Mouse (Mus musculus) A20 (cell line): ENCODE results near the gene Arhgap27.
"Not testable (repeated sequence)": the region's sequence is repeated elsewhere in the genome, so short reads cannot be mapped to it uniquely, and the experiment has no call there.

ENCODE experiments used
- DNase-seq: peaks from one replicate; pipeline ENCODE4 v3.0.0-alpha.2; 2011; ENCODE audit warnings: low read depth, low spot score

Gene Arhgap27

GRCm38 (mm10) chr11:103334925-103335324 lies 28.6 kb downstream of the Arhgap27 start:
- no peak for DNase-seq

GRCm38 (mm10) chr11:103333719-103334398 lies 29.6 kb downstream of the Arhgap27 start:
- DNase-seq = no peak

GRCm38 (mm10) chr11:103332890-103333651 lies 30.4 kb downstream of the Arhgap27 start:
- no peak for DNase-seq

GRCm38 (mm10) chr11:103332186-103332889 lies 31.2 kb downstream of the Arhgap27 start:
- DNase-seq = peak; percentile 87

GRCm38 (mm10) chr11:103331502-103332185 lies 31.8 kb downstream of the Arhgap27 start:
- DNase-seq = no peak

GRCm38 (mm10) chr11:103330651-103331319 lies 32.7 kb downstream of the Arhgap27 start:
- DNase-seq = no peak

- DNase-seq = peak; percentile 75
Measured at GRCm38 (mm10) chr11:103326950-103327349, 36.5 kb downstream of the Arhgap27 start.

GRCm38 (mm10) chr11:103325172-103325571 lies 38.3 kb downstream of the Arhgap27 start:
- peak; percentile 69 for DNase-seq

GRCm38 (mm10) chr11:103324723-103325122 lies 38.8 kb downstream of the Arhgap27 start:
- no peak for DNase-seq

- not testable (repeated sequence) for DNase-seq
Measured at GRCm38 (mm10) chr11:103322832-103323231, 40.7 kb downstream of the Arhgap27 start.

- DNase-seq = no peak
Measured at GRCm38 (mm10) chr11:103320646-103321045, 42.8 kb downstream of the Arhgap27 start.

GRCm38 (mm10) chr11:103320196-103320595 lies 43.3 kb downstream of the Arhgap27 start:
- no peak for DNase-seq

- no peak for DNase-seq
Measured at GRCm38 (mm10) chr11:103318042-103318441, 45.5 kb downstream of the Arhgap27 start.

GRCm38 (mm10) chr11:103315379-103315778 lies 48.1 kb downstream of the Arhgap27 start:
- DNase-seq = peak; percentile 36

GRCm38 (mm10) chr11:103314736-103315374 lies 48.6 kb downstream of the Arhgap27 start:
- DNase-seq = no peak

- no peak for DNase-seq
Measured at GRCm38 (mm10) chr11:103313542-103313941, 50.0 kb downstream of the Arhgap27 start.

GRCm38 (mm10) chr11:103312655-103313255 lies 50.7 kb downstream of the Arhgap27 start:
- no peak for DNase-seq

GRCm38 (mm10) chr11:103311960-103312611 lies 51.4 kb downstream of the Arhgap27 start:
- no peak for DNase-seq

GRCm38 (mm10) chr11:103309956-103310574 lies 53.4 kb downstream of the Arhgap27 start:
- DNase-seq = peak; percentile 63
